ENCODE assay signal across 8 mouse cellular contexts in genomic region chr6:55038671-55039445, GRCm38 (mm10). TPM values are rescaled to one million over a fixed set of nuclear protein-coding genes. Genes with fewer than 3 reads are reported as not detected.
DNase-seq lines count a peak whose midpoint lies in the region; ATAC-seq and TF ChIP-seq lines count a peak whose summit lies in the region.

No protein-coding gene starts in this region.

- WGBS in lung, embryonic 14.5 days: 3% methylated on average over 12 of the region's 12 CpGs
- 3% methylated on average over 12 of the region's 12 CpGs for WGBS in midbrain, embryonic 13.5 days

- intact Hi-C loops in gastrocnemius, postnatal 36 days (cut with DNase I): no loop called here

- no peaks in the 10 kb centered on the region for H3K4me1 ChIP-seq in lung, embryonic 14.5 days (ENCODE audit: insufficient read depth)
- peaks cover 23% of the 10 kb centered on the region for H3K4me1 ChIP-seq in midbrain, embryonic 13.5 days (replicated peaks)

- no peaks in the 10 kb centered on the region for H3K36me3 ChIP-seq in lung, embryonic 14.5 days (ENCODE audit: insufficient read depth)
- H3K36me3 ChIP-seq in midbrain, embryonic 13.5 days: no peaks in the 10 kb centered on the region

- DNase-seq in lung, embryonic 14.5 days: peak; percentile 44
- DNase-seq in lung, postnatal 4 days: no peak
- DNase-seq in adipocyte (ENCODE audit: low spot score): peak; percentile 75
- DNase-seq in kidney, postnatal 36 days: peak; percentile 14 to 33
- DNase-seq in ovary, adult 18-20 months (ENCODE audit: low spot score): no peak
- no peak for DNase-seq in gastrocnemius, postnatal 36 days

- H3K4me3 ChIP-seq in lung, embryonic 14.5 days (ENCODE audit: low read depth, low read length): peak overlapping the region; percentile 85
- H3K4me3 ChIP-seq in midbrain, embryonic 13.5 days (replicated peaks): peak overlapping the region; percentile 95

- peak overlapping the region; percentile 69 for H3K4me2 ChIP-seq in lung, embryonic 14.5 days
- peak overlapping the region; percentile 74 for H3K4me2 ChIP-seq in midbrain, embryonic 13.5 days (replicated peaks)

- peak overlapping the region; percentile 90 for H3K27ac ChIP-seq in lung, embryonic 14.5 days (ENCODE audit: low read depth)
- H3K27ac ChIP-seq in midbrain, embryonic 13.5 days: peak overlapping the region; percentile 95

- H3K9me3 ChIP-seq in lung, embryonic 14.5 days (ENCODE audit: low read depth, low read length): no peaks in the 10 kb centered on the region
- H3K9me3 ChIP-seq in midbrain, embryonic 13.5 days: no peaks in the 10 kb centered on the region

- TF ChIP-seq CTCF in lung, embryonic 14.5 days (IDR thresholded peaks at IDR 0.05; ENCODE audit: low read depth): no peak

- no peaks in the 10 kb centered on the region for H3K27me3 ChIP-seq in lung, embryonic 14.5 days (ENCODE audit: insufficient read depth, low read length)
- H3K27me3 ChIP-seq in midbrain, embryonic 13.5 days: no peaks in the 10 kb centered on the region

- H3K9ac ChIP-seq in lung, embryonic 14.5 days: peak overlapping the region; percentile 90
- H3K9ac ChIP-seq in midbrain, embryonic 13.5 days (replicated peaks): peak overlapping the region; percentile 94

- peak; percentile 42; the same call in 1 of the 2 replicates for ATAC-seq in lung, embryonic 14.5 days (ENCODE audit: insufficient read depth)
- peak; percentile 75 for ATAC-seq in erythroblast, adult 5-6 weeks (replicated peaks; ENCODE audit: low FRiP score, poor library complexity, severe bottlenecking)
- ATAC-seq in midbrain, embryonic 13.5 days: no peak

RNA-seq across cellular contexts. Expression of gene Gars, which starts 1.1 kb away (rescaled TPM):
- 153 and 158 TPM in 2 replicates for polyA plus RNA-seq in lung, embryonic 14.5 days (2014; fragmentation: Nextera tagmentation; extraction: Ambion mirVana)
- total RNA-seq in erythroblast, adult 5-6 weeks (2015; ENCODE audit: low replicate concordance): 15.9 and 23.6 TPM in 2 replicates
- 41.8 and 49.3 TPM in 2 replicates for total RNA-seq in erythroblast, adult 5-6 weeks (2017; ENCODE audit: low replicate concordance)
- 202 and 208 TPM in 2 replicates for polyA plus RNA-seq in midbrain, embryonic 13.5 days (2015; fragmentation: Nextera tagmentation; extraction: Ambion mirVana)
- 10 to 100 TPM; 51.5 to 54.6 TPM for total RNA-seq in gastrocnemius, postnatal 36 days (2021)

RNA-seq across cellular contexts. Expression of gene Ggct, which starts 46.1 kb away (rescaled TPM):
- polyA plus RNA-seq in lung, embryonic 14.5 days (2014; fragmentation: Nextera tagmentation; extraction: Ambion mirVana): 4.8 and 8.7 TPM in 2 replicates
- total RNA-seq in erythroblast, adult 5-6 weeks (2015; ENCODE audit: low replicate concordance): 0.63 and 0.96 TPM in 2 replicates
- 0.98 and 4.8 TPM in 2 replicates for total RNA-seq in erythroblast, adult 5-6 weeks (2017; ENCODE audit: low replicate concordance)
- 9.4 and 11.8 TPM in 2 replicates for polyA plus RNA-seq in midbrain, embryonic 13.5 days (2015; fragmentation: Nextera tagmentation; extraction: Ambion mirVana)
- total RNA-seq in gastrocnemius, postnatal 36 days (2021): 1 to 10 TPM; 8.8 to 8.9 TPM

Comparison
In these comparisons a context has a peak if more than half of its experiments do, and no peak if none do; other contexts are left out.
1. DNase-seq: peak in lung, embryonic 14.5 days (single experiment), adipocyte (single experiment) and kidney, postnatal 36 days (2 of 2); none in lung, postnatal 4 days (0 of 2), ovary, adult 18-20 months (single experiment) and gastrocnemius, postnatal 36 days (0 of 2).